Mouse (Mus musculus): Measurements from ENCODE around the gene Pafah1b3.

The Pafah1b3 gene

GRCm38 (mm10) chr7:25279861-25280791, 17.7 kb downstream of the Pafah1b3 start:
- peak; percentile 57 to 58 for DNase-seq

GRCm38 (mm10) chr7:25279076-25279860, 18.5 kb downstream of the Pafah1b3 start:
- DNase-seq, result peak; percentile 96 to 97

- DNase-seq, result peak; percentile 90 to 91
Observed at GRCm38 (mm10) chr7:25278341-25279075, 19.3 kb downstream of the Pafah1b3 start.

- DNase-seq, result no peak
Observed at GRCm38 (mm10) chr7:25277998-25278340, 19.8 kb downstream of the Pafah1b3 start.

- no peak for DNase-seq
Observed at GRCm38 (mm10) chr7:25277405-25277804, 20.4 kb downstream of the Pafah1b3 start.

- peak in 1 of 2 experiments; percentile 17 for DNase-seq
Observed at GRCm38 (mm10) chr7:25275555-25276298, 22.1 kb downstream of the Pafah1b3 start.

- DNase-seq, result no peak
Observed at GRCm38 (mm10) chr7:25274996-25275395, 22.8 kb downstream of the Pafah1b3 start.

GRCm38 (mm10) chr7:25274571-25274970, 23.2 kb downstream of the Pafah1b3 start:
- DNase-seq, result no peak

- peak; percentile 34 to 37 for DNase-seq
Observed at GRCm38 (mm10) chr7:25273259-25274241, 24.2 kb downstream of the Pafah1b3 start.

GRCm38 (mm10) chr7:25272445-25273258, 25.1 kb downstream of the Pafah1b3 start:
- peak in 1 of 2 experiments; percentile 30 for DNase-seq

GRCm38 (mm10) chr7:25271651-25272444, 25.9 kb downstream of the Pafah1b3 start:
- peak in 1 of 2 experiments; percentile 13 for DNase-seq

- peak in 1 of 2 experiments; percentile 31 for DNase-seq
Observed at GRCm38 (mm10) chr7:25270652-25271633, 26.8 kb downstream of the Pafah1b3 start.

- DNase-seq, result peak in 1 of 2 experiments; percentile 15
Observed at GRCm38 (mm10) chr7:25269545-25270271, 28.1 kb downstream of the Pafah1b3 start.

- DNase-seq, result peak; percentile 23 to 36
Observed at GRCm38 (mm10) chr7:25269029-25269428, 28.8 kb downstream of the Pafah1b3 start.

GRCm38 (mm10) chr7:25268588-25268987, 29.2 kb downstream of the Pafah1b3 start:
- no peak for DNase-seq

GRCm38 (mm10) chr7:25267751-25268463, 29.9 kb downstream of the Pafah1b3 start:
- peak; percentile 99 to 100 for DNase-seq

Data from cerebellum, postnatal 10 days (tissue).